Mouse (Mus musculus) kidney, embryonic 16.5 days (tissue): Measurements from ENCODE around the gene Pip5k1b. TPM values are rescaled to one million over a fixed set of nuclear protein-coding genes. Genes with fewer than 3 reads are reported as not detected.
A peak's percentile ranks its signal among the peaks of the same experiment; 100 is the strongest.

Experiments
- ATAC-seq: fragments of 200-750 bp; cut with Nextera tagmentation; 2 replicates; pipeline ENCODE4 v1.8.0; 2017; ENCODE audit warnings: moderate TSS enrichment; ENCODE audit not compliant: low FRiP score, low TSS enrichment
- H3K27ac ChIP-seq: fragments of 300-500 bp; sonication (generic); 2 replicates; pipeline ENCODE4 v1.5.1; 2014; ENCODE audit warnings: low read length
- H3K27me3 ChIP-seq: fragments of 300-500 bp; sonication (generic); 2 replicates; pipeline ENCODE4 v1.6.1; 2014; ENCODE audit warnings: low read length, control low read depth, mixed read lengths; ENCODE audit not compliant: insufficient read depth
- H3K36me3 ChIP-seq: fragments of 300-500 bp; sonication (generic); 2 replicates; pipeline ENCODE4 v1.6.1; 2014; ENCODE audit warnings: low read length, control low read depth, mixed read lengths; ENCODE audit not compliant: insufficient read depth
- H3K4me1 ChIP-seq: fragments of 300-500 bp; sonication (generic); 2 replicates; pipeline ENCODE4 v1.6.1; 2014; ENCODE audit warnings: low read length, control low read depth, mixed read lengths; ENCODE audit not compliant: insufficient read depth
- H3K4me2 ChIP-seq: fragments of 300-500 bp; sonication (generic); replicated peaks from 2 replicates; pipeline ENCODE4 v1.6.1; 2014; ENCODE audit warnings: low read depth, low read length
- H3K4me3 ChIP-seq: fragments of 300-500 bp; sonication (generic); 2 replicates; pipeline ENCODE4 v1.5.1; 2014; ENCODE audit warnings: mild to moderate bottlenecking, low read length
- H3K9ac ChIP-seq: fragments of 300-500 bp; sonication (generic); replicated peaks from 2 replicates; pipeline ENCODE4 v1.6.1; 2014; ENCODE audit warnings: low read length
- H3K9me3 ChIP-seq: fragments of 300-500 bp; sonication (generic); 2 replicates; pipeline ENCODE4 v1.6.1; 2016; ENCODE audit warnings: low read length, control low read depth
- WGBS: fragments of 180-500 bp; shearing (Covaris S2); extraction: QIAGEN DNeasy Blood & Tissue Kit; methylation state at CpG from one replicate; pipeline ENCODE4 v1.1.7; 2014; 5-methylcytosine and 5-hydroxymethylcytosine counted together
- polyA plus RNA-seq: library from polyadenylated mRNA; unstranded; fragments of >200 nt; fragmentation: Nextera tagmentation; extraction: Ambion mirVana; gene quantifications from 2 replicates; pipeline ENCODE4 v1.2.1, GENCODE M21; 2015

The Pip5k1b gene
- polyA plus RNA-seq, 1 experiment from 2014 or later, result 2.2 TPM

DNA sequence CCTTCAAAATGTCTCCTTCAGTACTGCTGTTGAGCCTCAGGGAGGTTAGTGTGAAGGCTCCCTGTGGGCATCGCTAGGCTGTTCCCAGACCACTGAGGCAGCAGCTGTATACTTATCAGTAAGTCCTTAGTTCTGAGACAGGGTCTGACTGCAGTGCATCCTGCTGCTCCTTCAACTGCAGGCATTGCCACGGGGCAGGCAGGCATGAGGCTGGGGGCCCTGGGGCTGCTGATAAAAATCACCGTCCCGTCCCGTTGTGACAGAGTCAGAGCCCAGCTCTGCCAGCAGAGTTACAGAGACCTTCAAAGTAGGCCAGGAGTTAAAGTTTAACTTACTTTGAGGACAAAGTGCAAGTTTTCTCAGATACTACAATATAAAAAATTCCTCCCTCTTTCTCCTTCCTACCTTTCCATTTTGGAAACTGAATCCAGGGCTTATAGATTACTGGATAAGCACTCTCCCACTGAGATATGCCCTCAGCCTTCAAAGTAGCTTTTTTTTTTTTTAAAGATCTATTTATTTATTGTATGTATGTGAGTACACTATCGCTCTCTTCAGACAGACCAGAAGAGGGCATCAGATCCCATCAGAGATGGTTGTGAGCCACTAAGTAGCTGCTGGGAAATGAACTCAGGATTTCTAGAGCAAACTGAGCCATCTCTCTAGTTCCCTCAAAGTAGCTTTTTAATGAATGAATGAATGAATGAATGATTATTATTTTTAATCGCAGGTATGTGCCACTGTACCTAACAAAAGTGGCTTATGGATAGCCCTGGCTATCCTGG is 289.4 kb downstream of the Pip5k1b start:
- Histone ChIP-seq H3K4me3 (no peak overlapping the region), H3K27ac (peak overlapping the region; percentile 94), H3K4me2 (0 out of 2 replicates have a peak overlapping the region, but pooled peaks have one; percentile 7), H3K4me1 (0 out of 2 replicates have a peak, but pooled peaks cover 8% of the 10 kb centered on the region), H3K36me3 (peaks cover 24% of the 10 kb centered on the region; the same call in 1 of the 2 replicates), H3K9me3 (no peaks in the 10 kb centered on the region), H3K27me3 (no peaks in the 10 kb centered on the region), H3K9ac (no peak overlapping the region)
- 70% methylated on average over 7 of the region's 7 CpGs for WGBS
- ATAC-seq, result peak; percentile 55

DNA sequence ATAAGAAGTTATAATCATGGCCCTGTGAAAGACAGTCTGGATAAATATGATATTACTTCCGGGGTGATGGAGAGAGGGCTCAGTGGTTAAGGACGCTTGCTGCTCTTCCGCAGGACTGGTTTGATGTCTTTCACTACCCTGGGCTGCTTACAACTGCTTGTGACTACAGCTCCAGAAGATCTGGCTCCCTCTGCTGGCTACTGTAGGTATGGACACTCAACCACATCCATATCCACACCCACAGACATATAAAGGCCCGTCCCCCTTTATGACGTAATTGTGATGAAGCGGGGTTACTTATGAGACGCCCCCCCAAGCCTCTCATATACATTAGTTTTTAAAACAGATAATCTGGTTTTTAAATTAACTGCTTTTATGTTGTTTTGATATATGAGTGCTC is 290.7 kb downstream of the Pip5k1b start:
- Histone ChIP-seq H3K27ac (no peak overlapping the region), H3K4me1 (0 out of 2 replicates have a peak, but pooled peaks cover 8% of the 10 kb centered on the region), H3K4me2 (no peak overlapping the region), H3K9me3 (no peaks in the 10 kb centered on the region), H3K9ac (no peak overlapping the region), H3K4me3 (no peak overlapping the region), H3K36me3 (peaks cover 27% of the 10 kb centered on the region; the same call in 1 of the 2 replicates), H3K27me3 (no peaks in the 10 kb centered on the region)
- peak; percentile 66 for ATAC-seq
- WGBS, result 47% methylated on average over 7 of the region's 7 CpGs

DNA sequence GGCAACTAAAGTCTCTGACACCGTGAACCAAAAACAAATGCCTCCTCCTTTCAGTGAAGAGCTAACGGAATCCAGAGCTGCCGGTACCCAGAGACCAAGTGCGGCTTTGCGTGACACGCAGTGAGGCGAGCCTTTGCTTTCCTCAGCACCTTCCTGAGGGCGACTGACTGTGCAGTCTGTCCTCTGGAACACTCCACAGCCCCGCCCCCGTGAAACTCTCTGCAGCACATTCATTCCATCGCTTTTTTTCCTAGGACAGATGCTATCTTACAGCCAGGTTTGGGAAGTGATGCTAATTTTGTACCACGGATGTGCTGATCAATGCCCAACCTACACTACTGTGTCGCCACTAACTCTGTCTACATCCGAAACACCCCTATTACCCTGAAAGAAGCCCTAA is 292.9 kb downstream of the Pip5k1b start:
- no peaks in the 10 kb centered on the region for H3K27me3 ChIP-seq
- H3K4me1 ChIP-seq, result 0 out of 2 replicates have a peak, but pooled peaks cover 8% of the 10 kb centered on the region
- WGBS, result 78% methylated on average over 14 of the region's 14 CpGs
- no peak overlapping the region for H3K27ac ChIP-seq
- no peak overlapping the region for H3K4me2 ChIP-seq
- no peak overlapping the region for H3K4me3 ChIP-seq
- H3K36me3 ChIP-seq, result peaks cover 27% of the 10 kb centered on the region; the same call in 1 of the 2 replicates
- no peak overlapping the region for H3K9ac ChIP-seq
- ATAC-seq, result no peak
- H3K9me3 ChIP-seq, result no peaks in the 10 kb centered on the region

DNA sequence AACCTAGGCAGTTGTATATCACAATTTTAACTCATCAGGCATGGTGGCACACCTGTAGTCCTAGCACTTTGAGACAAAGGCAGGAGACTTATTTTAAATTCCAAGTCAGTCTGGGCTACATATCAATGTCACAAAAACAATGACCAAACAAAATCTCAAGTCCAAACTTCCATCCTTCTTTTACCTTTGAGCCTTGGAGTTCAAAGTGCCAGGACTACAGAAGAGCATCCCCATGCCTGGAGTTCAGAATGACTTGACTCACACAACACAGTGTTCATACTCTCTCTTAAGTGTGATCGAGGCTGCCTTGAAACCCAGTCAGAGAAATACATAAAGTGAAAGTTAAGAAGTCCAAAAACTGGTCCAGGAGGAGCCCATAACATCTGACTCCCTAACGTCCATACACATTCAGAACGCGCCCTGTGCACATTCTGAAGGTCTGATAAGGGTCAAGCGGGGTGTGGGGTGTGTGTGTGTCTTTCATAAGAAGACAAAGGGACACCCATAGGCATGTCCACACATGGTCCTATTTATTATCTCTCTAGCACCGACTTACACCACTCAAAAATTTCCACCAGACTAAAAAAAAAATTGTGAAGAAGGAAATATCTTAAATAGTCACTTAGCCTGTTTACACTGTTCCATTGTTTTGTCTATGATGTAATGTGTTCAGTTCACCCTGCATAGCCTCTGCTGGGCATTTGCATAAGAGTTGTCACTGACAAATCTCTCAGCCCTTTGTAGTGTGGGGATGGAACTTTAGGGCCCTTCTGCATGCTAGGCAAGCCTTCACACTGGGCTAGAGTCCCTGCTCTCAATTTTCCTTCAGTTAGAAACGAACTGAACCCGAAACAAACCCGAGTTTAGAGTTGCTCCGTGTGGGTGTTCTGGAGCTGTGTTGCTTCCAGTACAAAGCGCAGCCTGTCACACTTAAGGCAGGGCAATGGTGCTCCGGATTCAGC is 296.0 kb downstream of the Pip5k1b start:
- no peak overlapping the region for H3K4me3 ChIP-seq
- no peaks in the 10 kb centered on the region for H3K27me3 ChIP-seq
- no peak overlapping the region; the same call in 1 of the 2 replicates for H3K27ac ChIP-seq
- H3K36me3 ChIP-seq, result peaks cover 16% of the 10 kb centered on the region; the same call in 1 of the 2 replicates
- no peaks in the 10 kb centered on the region for H3K9me3 ChIP-seq
- no peak overlapping the region for H3K9ac ChIP-seq
- no peaks in the 10 kb centered on the region for H3K4me1 ChIP-seq
- ATAC-seq, result no peak
- WGBS, result 79% methylated on average over 12 of the region's 12 CpGs
- H3K4me2 ChIP-seq, result no peak overlapping the region

DNA sequence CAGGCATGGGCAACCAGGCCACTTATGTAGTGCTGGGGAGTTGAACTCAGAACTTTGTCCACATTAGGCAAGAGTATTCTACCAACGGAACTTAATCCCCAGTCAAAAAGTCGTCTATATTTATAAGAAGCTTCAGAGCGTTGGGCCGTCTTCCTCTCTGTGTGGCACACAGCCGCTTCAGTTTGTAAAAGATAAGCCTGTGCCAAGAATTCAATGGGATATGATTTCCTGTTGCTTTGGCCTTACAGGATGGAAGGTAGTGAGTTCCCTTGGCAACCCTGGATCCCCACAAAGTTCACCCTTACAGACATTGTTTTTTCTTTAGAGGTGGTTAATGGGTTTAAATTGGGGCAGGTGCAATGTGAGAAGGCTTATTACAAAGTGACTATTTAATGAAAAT is 297.3 kb downstream of the Pip5k1b start:
- Histone ChIP-seq H3K4me1 (peaks cover 7% of the 10 kb centered on the region; the same call in 1 of the 2 replicates), H3K4me3 (no peak overlapping the region), H3K9me3 (no peaks in the 10 kb centered on the region), H3K4me2 (no peak overlapping the region), H3K27me3 (no peaks in the 10 kb centered on the region), H3K36me3 (0 out of 2 replicates have a peak, but pooled peaks cover 11% of the 10 kb centered on the region), H3K27ac (peak overlapping the region; percentile 61), H3K9ac (no peak overlapping the region)
- 64% methylated on average over 5 of the region's 5 CpGs for WGBS
- no peak for ATAC-seq

DNA sequence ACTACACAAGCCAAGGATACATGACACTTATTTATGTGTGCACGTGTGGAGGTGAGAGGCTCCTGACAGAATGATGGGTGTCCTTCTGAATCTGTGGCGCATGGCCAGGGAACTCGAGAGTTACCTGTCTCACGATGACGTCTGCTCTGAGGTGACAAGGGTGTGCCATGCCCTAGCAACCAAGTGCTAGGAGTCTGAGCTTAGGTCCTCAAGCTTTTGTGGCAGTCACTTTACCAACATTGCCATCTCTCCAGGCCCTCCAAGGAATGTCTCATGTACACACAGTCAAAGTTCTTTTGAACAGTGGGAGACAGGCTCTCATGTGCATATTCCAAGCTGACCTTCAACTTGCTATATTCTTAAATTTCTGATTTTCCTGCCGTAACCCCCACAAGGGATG is 297.7 kb downstream of the Pip5k1b start:
- H3K4me3 ChIP-seq, result no peak overlapping the region
- H3K9ac ChIP-seq, result no peak overlapping the region
- H3K27ac ChIP-seq, result peak overlapping the region; percentile 61
- H3K27me3 ChIP-seq, result no peaks in the 10 kb centered on the region
- no peaks in the 10 kb centered on the region for H3K9me3 ChIP-seq
- WGBS, result 73% methylated on average over 6 of the region's 6 CpGs
- ATAC-seq, result no peak
- H3K4me2 ChIP-seq, result no peak overlapping the region
- 0 out of 2 replicates have a peak, but pooled peaks cover 11% of the 10 kb centered on the region for H3K36me3 ChIP-seq
- peaks cover 7% of the 10 kb centered on the region; the same call in 1 of the 2 replicates for H3K4me1 ChIP-seq

DNA sequence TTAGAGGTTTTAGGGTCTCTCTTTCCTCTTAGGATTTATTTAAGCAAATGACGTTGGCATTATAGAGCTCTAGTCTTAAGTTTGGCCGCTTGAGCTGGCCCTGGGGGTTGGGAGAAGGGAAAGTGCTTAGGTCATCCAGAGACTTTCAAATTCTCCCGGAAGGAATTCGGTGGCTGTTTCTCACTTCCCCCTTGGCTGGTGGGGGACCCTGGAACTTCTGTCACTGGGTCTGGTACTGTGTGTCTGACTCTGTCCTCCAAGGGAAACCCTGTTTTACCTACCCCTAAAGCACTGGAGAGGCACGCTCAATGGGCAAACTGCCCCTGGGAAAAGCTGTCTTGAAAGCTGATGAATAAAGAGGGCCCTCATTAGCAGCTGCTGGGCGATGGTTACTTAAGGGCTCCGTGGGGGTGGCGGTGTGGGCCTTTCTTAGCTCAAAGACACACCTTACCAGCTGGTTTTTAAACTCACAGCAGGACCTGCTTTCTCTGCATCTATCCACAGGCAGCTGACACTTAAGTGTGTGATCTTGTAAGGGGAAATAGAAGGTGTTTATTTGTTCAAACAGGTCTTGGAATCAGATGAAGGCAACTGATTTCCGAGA is 301.9 kb downstream of the Pip5k1b start:
- H3K9me3 ChIP-seq, result no peaks in the 10 kb centered on the region
- H3K4me3 ChIP-seq, result no peak overlapping the region
- no peaks in the 10 kb centered on the region for H3K27me3 ChIP-seq
- no peaks in the 10 kb centered on the region for H3K36me3 ChIP-seq
- 28% methylated on average over 9 of the region's 9 CpGs for WGBS
- H3K9ac ChIP-seq, result no peak overlapping the region
- H3K4me2 ChIP-seq, result no peak overlapping the region
- H3K27ac ChIP-seq, result no peak overlapping the region
- H3K4me1 ChIP-seq, result peaks cover 14% of the 10 kb centered on the region; the same call in 1 of the 2 replicates
- no peak for ATAC-seq

DNA sequence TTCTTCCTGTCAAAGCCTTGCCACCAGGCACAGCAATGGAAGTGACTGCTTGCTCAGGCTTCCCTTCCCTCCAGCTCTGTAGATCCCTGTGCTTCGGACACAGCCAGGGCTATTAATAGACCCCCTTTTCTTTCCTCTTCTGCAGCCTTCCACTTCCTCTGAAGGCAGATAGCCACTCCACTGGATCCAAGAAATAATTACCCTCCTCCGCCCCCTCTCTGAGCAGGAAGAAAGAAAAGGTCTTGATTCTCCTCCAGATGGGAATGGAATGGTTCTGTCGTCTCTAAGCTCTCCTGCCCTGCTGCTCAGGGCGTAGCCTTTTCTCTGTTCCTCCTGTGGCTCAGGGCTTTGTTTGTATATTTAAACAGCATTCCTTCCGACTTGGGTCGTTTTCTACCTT is 303.8 kb downstream of the Pip5k1b start:
- Histone ChIP-seq H3K9me3 (no peaks in the 10 kb centered on the region), H3K27ac (peak overlapping the region; percentile 60), H3K9ac (no peak overlapping the region), H3K4me3 (no peak overlapping the region), H3K27me3 (no peaks in the 10 kb centered on the region), H3K36me3 (no peaks in the 10 kb centered on the region), H3K4me1 (peaks cover 14% of the 10 kb centered on the region; the same call in 1 of the 2 replicates), H3K4me2 (peak overlapping the region; percentile 5; the same call in 1 of the 2 replicates)
- peak; percentile 70; the same call in 1 of the 2 replicates for ATAC-seq
- WGBS, result 20% methylated on average over 6 of the region's 6 CpGs
